Comparison of ENCODE assay signal across 13 mouse cellular contexts in the genomic region with DNA sequence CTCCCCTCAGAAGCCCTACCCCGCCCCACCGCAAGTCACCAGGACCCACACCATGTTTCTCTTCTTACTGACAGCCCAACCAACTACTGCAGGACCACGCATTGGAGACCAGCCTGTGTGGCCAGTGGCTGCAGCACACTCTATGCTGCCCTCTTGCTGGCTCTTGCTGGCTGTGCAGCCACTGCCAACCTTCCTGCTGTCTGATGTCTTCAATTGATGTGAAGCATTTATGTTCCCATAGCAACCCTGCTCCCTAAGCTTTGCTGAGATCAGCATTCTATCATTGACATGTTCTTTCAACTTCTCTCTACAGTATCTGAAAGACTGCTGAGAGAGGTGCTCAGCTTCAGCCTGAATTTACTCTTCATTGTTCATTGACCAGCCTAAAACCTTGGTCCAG. TPM values are rescaled to one million over a fixed set of nuclear protein-coding genes. Genes with fewer than 3 reads are reported as not detected.
DNase-seq lines count a peak whose midpoint lies in the region; ATAC-seq and TF ChIP-seq lines count a peak whose summit lies in the region.
"Had no signal": no experiment of that assay in that cellular context is flagged by ENCODE, and none has a peak within 500 bp of the region (broad histone marks: within the 10 kb centered on the region; RNA-seq: fewer than 3 reads in every experiment).

No protein-coding gene starts in this region.

- no peaks in the 10 kb centered on the region for H3K27me3 ChIP-seq in forebrain, embryonic 15.5 days
- no peaks in the 10 kb centered on the region for H3K27me3 ChIP-seq in forebrain, embryonic 16.5 days (replicated peaks; ENCODE audit: control insufficient read depth, insufficient read depth, low read length)
- H3K27me3 ChIP-seq in liver, embryonic 14.5 days (ENCODE audit: control insufficient read depth, insufficient read depth, low read length): no peaks in the 10 kb centered on the region
- no peaks in the 10 kb centered on the region for H3K27me3 ChIP-seq in liver, embryonic 12.5 days (replicated peaks)
- no peaks in the 10 kb centered on the region for H3K27me3 ChIP-seq in midbrain, embryonic 16.5 days (ENCODE audit: control insufficient read depth, insufficient read depth, low read depth, low read length)
- H3K27me3 ChIP-seq: embryonic facial prominence, embryonic 15.5 days; liver, embryonic 13.5 days had no signal

- no peak overlapping the region for H3K9ac ChIP-seq in forebrain, embryonic 15.5 days (replicated peaks)
- H3K9ac ChIP-seq in forebrain, embryonic 16.5 days (replicated peaks; ENCODE audit: low read depth, low read length): no peak overlapping the region
- H3K9ac ChIP-seq in liver, embryonic 14.5 days (replicated peaks): no peak overlapping the region
- no peak overlapping the region for H3K9ac ChIP-seq in liver, embryonic 12.5 days
- H3K9ac ChIP-seq in midbrain, embryonic 16.5 days (ENCODE audit: low read depth, low read length): no peak overlapping the region
- H3K9ac ChIP-seq: embryonic facial prominence, embryonic 15.5 days; liver, embryonic 13.5 days had no signal

- H3K4me1 ChIP-seq in forebrain, embryonic 15.5 days: no peaks in the 10 kb centered on the region
- H3K4me1 ChIP-seq in forebrain, embryonic 16.5 days (replicated peaks; ENCODE audit: control insufficient read depth, insufficient read depth, low read length): no peaks in the 10 kb centered on the region
- H3K4me1 ChIP-seq in liver, embryonic 14.5 days (replicated peaks; ENCODE audit: control insufficient read depth in 2 of 2, insufficient read depth in 2 of 2, low read length in 1 of 2): no peaks in the 10 kb centered on the region
- no peaks in the 10 kb centered on the region for H3K4me1 ChIP-seq in liver, embryonic 12.5 days
- peaks cover 3% of the 10 kb centered on the region; the same call in 1 of the 2 replicates for H3K4me1 ChIP-seq in midbrain, embryonic 16.5 days (ENCODE audit: control insufficient read depth, insufficient read depth, low read length)
- H3K4me1 ChIP-seq: embryonic facial prominence, embryonic 15.5 days; liver, embryonic 13.5 days had no signal

- 0 out of 2 replicates have a peak, but pooled peaks have one; percentile 32 for ATAC-seq in forebrain, embryonic 15.5 days (replicated peaks)
- no peak for ATAC-seq in forebrain, embryonic 16.5 days
- no peak for ATAC-seq in liver, embryonic 14.5 days (ENCODE audit: insufficient read depth)
- no peak for ATAC-seq in liver, embryonic 12.5 days
- ATAC-seq in midbrain, embryonic 16.5 days: 0 out of 2 replicates have a peak, but pooled peaks have one; percentile 42

- no peaks in the 10 kb centered on the region for H3K36me3 ChIP-seq in forebrain, embryonic 15.5 days
- no peaks in the 10 kb centered on the region for H3K36me3 ChIP-seq in forebrain, embryonic 16.5 days (ENCODE audit: control insufficient read depth, insufficient read depth)
- no peaks in the 10 kb centered on the region for H3K36me3 ChIP-seq in liver, embryonic 14.5 days (replicated peaks; ENCODE audit: control insufficient read depth, insufficient read depth, low read depth)
- no peaks in the 10 kb centered on the region for H3K36me3 ChIP-seq in liver, embryonic 12.5 days
- H3K36me3 ChIP-seq in midbrain, embryonic 16.5 days (ENCODE audit: control insufficient read depth, insufficient read depth, low read length): no peaks in the 10 kb centered on the region
- H3K36me3 ChIP-seq: embryonic facial prominence, embryonic 15.5 days; liver, embryonic 13.5 days had no signal

- DNase-seq in liver, embryonic 14.5 days (ENCODE audit: low read depth in 3 of 3, low spot score in 3 of 3): no peak
- DNase-seq in brain, embryonic 14.5 days (ENCODE audit: low read depth): peak; percentile 76
- DNase-seq in heart, postnatal 36 days: no peak
- DNase-seq in cerebellum, adult 9-11 months: no peak
- DNase-seq: liver, embryonic 13.5 days had no signal

- no peak for TF ChIP-seq EP300 in liver, embryonic 14.5 days (IDR thresholded peaks at IDR 0.05; ENCODE audit: low read depth)

- WGBS in forebrain, embryonic 15.5 days: 63% methylated on average over 3 of the region's 3 CpGs
- WGBS in forebrain, embryonic 16.5 days: 71% methylated on average over 3 of the region's 3 CpGs
- WGBS in liver, embryonic 14.5 days (ENCODE audit: insufficient replicate concordance): 51% methylated on average over 3 of the region's 3 CpGs
- WGBS in liver, embryonic 12.5 days (ENCODE audit: insufficient replicate concordance): 50% methylated on average over 3 of the region's 3 CpGs
- 62% methylated on average over 3 of the region's 3 CpGs for WGBS in midbrain, embryonic 16.5 days

- H3K9me3 ChIP-seq in forebrain, embryonic 15.5 days: no peaks in the 10 kb centered on the region
- H3K9me3 ChIP-seq in forebrain, embryonic 16.5 days (ENCODE audit: control insufficient read depth, low read length): no peaks in the 10 kb centered on the region
- H3K9me3 ChIP-seq in liver, embryonic 14.5 days (ENCODE audit: control insufficient read depth, low read length): no peaks in the 10 kb centered on the region
- H3K9me3 ChIP-seq in liver, embryonic 12.5 days (replicated peaks): no peaks in the 10 kb centered on the region
- no peaks in the 10 kb centered on the region for H3K9me3 ChIP-seq in midbrain, embryonic 16.5 days (replicated peaks; ENCODE audit: control insufficient read depth, low read length, poor library complexity, severe bottlenecking)
- H3K9me3 ChIP-seq: embryonic facial prominence, embryonic 15.5 days; liver, embryonic 13.5 days had no signal

- TF ChIP-seq POLR2A in brain, embryonic 14.5 days (IDR thresholded peaks at IDR 0.05; ENCODE audit: borderline replicate concordance, extremely low read depth, insufficient read depth, insufficient read length, poor library complexity, severe bottlenecking): no peak

- intact Hi-C loops in heart, postnatal 36 days (cut with DNase I): no loop called here

- no peak overlapping the region for H3K4me2 ChIP-seq in forebrain, embryonic 15.5 days (replicated peaks)
- H3K4me2 ChIP-seq in forebrain, embryonic 16.5 days (ENCODE audit: low read length): no peak overlapping the region
- no peak overlapping the region for H3K4me2 ChIP-seq in liver, embryonic 14.5 days (ENCODE audit: low read depth)
- H3K4me2 ChIP-seq in liver, embryonic 12.5 days: no peak overlapping the region
- no peak overlapping the region for H3K4me2 ChIP-seq in midbrain, embryonic 16.5 days (ENCODE audit: low read length)
- H3K4me2 ChIP-seq: embryonic facial prominence, embryonic 15.5 days; liver, embryonic 13.5 days had no signal

- peak; percentile 44; the same call in 1 of the 2 replicates for TF ChIP-seq CTCF in liver, embryonic 14.5 days (IDR thresholded peaks at IDR 0.05; ENCODE audit: low read depth)
- peak; percentile 43; the same call in 1 of the 2 replicates for TF ChIP-seq CTCF in brain, embryonic 14.5 days (IDR thresholded peaks at IDR 0.05; ENCODE audit: borderline replicate concordance, extremely low read depth, insufficient read depth, insufficient read length)

- no peak overlapping the region for H3K27ac ChIP-seq in forebrain, embryonic 15.5 days (replicated peaks)
- H3K27ac ChIP-seq in forebrain, embryonic 16.5 days (ENCODE audit: low read length): no peak overlapping the region; the same call in 1 of the 2 replicates
- H3K27ac ChIP-seq in liver, embryonic 14.5 days: no peak overlapping the region
- no peak overlapping the region for H3K27ac ChIP-seq in liver, embryonic 12.5 days
- H3K27ac ChIP-seq in midbrain, embryonic 16.5 days (ENCODE audit: low read length): no peak overlapping the region
- H3K27ac ChIP-seq: embryonic facial prominence, embryonic 15.5 days; liver, embryonic 13.5 days had no signal

- H3K4me3 ChIP-seq in forebrain, embryonic 15.5 days: no peak overlapping the region
- H3K4me3 ChIP-seq in forebrain, embryonic 16.5 days (replicated peaks; ENCODE audit: low read length): no peak overlapping the region
- H3K4me3 ChIP-seq in liver, embryonic 14.5 days (ENCODE audit: insufficient read depth in 1 of 2, low read depth in 2 of 2, low read length in 2 of 2): no peak overlapping the region
- no peak overlapping the region for H3K4me3 ChIP-seq in liver, embryonic 12.5 days
- H3K4me3 ChIP-seq in midbrain, embryonic 16.5 days (ENCODE audit: low read depth, low read length): no peak overlapping the region
- H3K4me3 ChIP-seq: embryonic facial prominence, embryonic 15.5 days; liver, embryonic 13.5 days had no signal

RNA-seq across cellular contexts. Expression of a gene that starts 2.7 kb away (rescaled TPM):
- polyA plus RNA-seq in forebrain, embryonic 15.5 days (2015; fragmentation: Nextera tagmentation; extraction: Ambion mirVana): not detected in 2 replicates
- not detected in 2 replicates for polyA plus RNA-seq in forebrain, embryonic 16.5 days (2015; fragmentation: Nextera tagmentation; extraction: Ambion mirVana)
- polyA plus RNA-seq in liver, embryonic 14.5 days (2012; rRNA removed): 0.11 TPM in 1 of 2 replicates, not detected in the other
- polyA plus RNA-seq in liver, embryonic 14.5 days (2014; fragmentation: Nextera tagmentation; extraction: Ambion mirVana): not detected in 2 replicates
- polyA plus RNA-seq in liver, embryonic 12.5 days (2016; fragmentation: Nextera tagmentation; extraction: Ambion mirVana): not detected in 2 replicates
- not detected in 2 replicates for polyA plus RNA-seq in brain, embryonic 14.5 days (2012; rRNA removed)
- polyA plus RNA-seq in midbrain, embryonic 16.5 days (2015; fragmentation: Nextera tagmentation; extraction: Ambion mirVana): not detected in 2 replicates
- total RNA-seq in heart, postnatal 36 days (2021): not detected
- polyA plus RNA-seq: gonadal fat pad, adult 2 months; kidney, embryonic 14.5 days; liver, embryonic 13.5 days; stomach, embryonic 14.5 days had no signal

RNA-seq across cellular contexts. Expression of a gene that starts 3.6 kb away (rescaled TPM):
- not detected in 2 replicates for polyA plus RNA-seq in forebrain, embryonic 15.5 days (2015; fragmentation: Nextera tagmentation; extraction: Ambion mirVana)
- not detected in 2 replicates for polyA plus RNA-seq in forebrain, embryonic 16.5 days (2015; fragmentation: Nextera tagmentation; extraction: Ambion mirVana)
- not detected in 2 replicates for polyA plus RNA-seq in liver, embryonic 14.5 days (2012; rRNA removed)
- polyA plus RNA-seq in liver, embryonic 14.5 days (2014; fragmentation: Nextera tagmentation; extraction: Ambion mirVana): not detected in 2 replicates
- polyA plus RNA-seq in liver, embryonic 12.5 days (2016; fragmentation: Nextera tagmentation; extraction: Ambion mirVana): not detected in 2 replicates
- not detected in 2 replicates for polyA plus RNA-seq in brain, embryonic 14.5 days (2012; rRNA removed)
- not detected in 2 replicates for polyA plus RNA-seq in midbrain, embryonic 16.5 days (2015; fragmentation: Nextera tagmentation; extraction: Ambion mirVana)
- not detected for total RNA-seq in heart, postnatal 36 days (2021)
- polyA plus RNA-seq: gonadal fat pad, adult 2 months; kidney, embryonic 14.5 days; liver, embryonic 13.5 days; stomach, embryonic 14.5 days had no signal

RNA-seq across cellular contexts. Expression of a gene that starts 10.2 kb away (rescaled TPM):
- polyA plus RNA-seq in forebrain, embryonic 15.5 days (2015; fragmentation: Nextera tagmentation; extraction: Ambion mirVana): not detected in 2 replicates
- not detected in 2 replicates for polyA plus RNA-seq in forebrain, embryonic 16.5 days (2015; fragmentation: Nextera tagmentation; extraction: Ambion mirVana)
- polyA plus RNA-seq in liver, embryonic 14.5 days (2012; rRNA removed): not detected in 2 replicates
- polyA plus RNA-seq in liver, embryonic 14.5 days (2014; fragmentation: Nextera tagmentation; extraction: Ambion mirVana): not detected in 2 replicates
- polyA plus RNA-seq in liver, embryonic 12.5 days (2016; fragmentation: Nextera tagmentation; extraction: Ambion mirVana): not detected in 2 replicates
- not detected in 2 replicates for polyA plus RNA-seq in brain, embryonic 14.5 days (2012; rRNA removed)
- not detected in 2 replicates for polyA plus RNA-seq in midbrain, embryonic 16.5 days (2015; fragmentation: Nextera tagmentation; extraction: Ambion mirVana)
- total RNA-seq in heart, postnatal 36 days (2021): not detected
- polyA plus RNA-seq: gonadal fat pad, adult 2 months; kidney, embryonic 14.5 days; liver, embryonic 13.5 days; stomach, embryonic 14.5 days had no signal

RNA-seq across cellular contexts. Expression of a gene that starts 16.3 kb away (rescaled TPM):
- polyA plus RNA-seq in forebrain, embryonic 15.5 days (2015; fragmentation: Nextera tagmentation; extraction: Ambion mirVana): not detected in 2 replicates
- polyA plus RNA-seq in forebrain, embryonic 16.5 days (2015; fragmentation: Nextera tagmentation; extraction: Ambion mirVana): not detected in 2 replicates
- not detected in 2 replicates for polyA plus RNA-seq in liver, embryonic 14.5 days (2012; rRNA removed)
- not detected in 2 replicates for polyA plus RNA-seq in liver, embryonic 14.5 days (2014; fragmentation: Nextera tagmentation; extraction: Ambion mirVana)
- polyA plus RNA-seq in liver, embryonic 12.5 days (2016; fragmentation: Nextera tagmentation; extraction: Ambion mirVana): not detected in 2 replicates
- polyA plus RNA-seq in brain, embryonic 14.5 days (2012; rRNA removed): not detected in 2 replicates
- polyA plus RNA-seq in midbrain, embryonic 16.5 days (2015; fragmentation: Nextera tagmentation; extraction: Ambion mirVana): not detected in 2 replicates
- total RNA-seq in heart, postnatal 36 days (2021): not detected
- polyA plus RNA-seq: embryonic facial prominence, embryonic 15.5 days; gonadal fat pad, adult 2 months; kidney, embryonic 14.5 days; liver, embryonic 13.5 days; stomach, embryonic 14.5 days had no signal

RNA-seq across cellular contexts. Expression of a gene that starts 19.1 kb away (rescaled TPM):
- polyA plus RNA-seq in forebrain, embryonic 15.5 days (2015; fragmentation: Nextera tagmentation; extraction: Ambion mirVana): not detected in 2 replicates
- not detected in 2 replicates for polyA plus RNA-seq in forebrain, embryonic 16.5 days (2015; fragmentation: Nextera tagmentation; extraction: Ambion mirVana)
- not detected in 2 replicates for polyA plus RNA-seq in liver, embryonic 14.5 days (2012; rRNA removed)
- polyA plus RNA-seq in liver, embryonic 14.5 days (2014; fragmentation: Nextera tagmentation; extraction: Ambion mirVana): not detected in 2 replicates
- not detected in 2 replicates for polyA plus RNA-seq in liver, embryonic 12.5 days (2016; fragmentation: Nextera tagmentation; extraction: Ambion mirVana)
- not detected in 2 replicates for polyA plus RNA-seq in brain, embryonic 14.5 days (2012; rRNA removed)
- polyA plus RNA-seq in midbrain, embryonic 16.5 days (2015; fragmentation: Nextera tagmentation; extraction: Ambion mirVana): not detected in 2 replicates
- not detected for total RNA-seq in heart, postnatal 36 days (2021)
- polyA plus RNA-seq: gonadal fat pad, adult 2 months; kidney, embryonic 14.5 days; liver, embryonic 13.5 days; stomach, embryonic 14.5 days had no signal

Comparison
In these comparisons a context has a peak if more than half of its experiments do, and no peak if none do; other contexts are left out.
1. ATAC-seq: peak in forebrain, embryonic 15.5 days (single experiment) and midbrain, embryonic 16.5 days (single experiment); none in forebrain, embryonic 16.5 days (single experiment), liver, embryonic 14.5 days (single experiment) and liver, embryonic 12.5 days (single experiment).